Mouse (Mus musculus) lung, adult 2 months (tissue): Measurements from ENCODE around the gene Runx2. TPM values are rescaled to one million over a fixed set of nuclear protein-coding genes. Genes with fewer than 3 reads are reported as not detected.
A peak's percentile ranks its signal among the peaks of the same experiment; 100 is the strongest.

Experiments
- DNase-seq: peaks from one replicate; pipeline ENCODE4 v3.0.0; 2022
- H3K4me1 ChIP-seq: fragments of 200-500 bp; 2 replicates; pipeline ENCODE4 v1.6.1; 2011; ENCODE audit warnings: low read length; ENCODE audit not compliant: control insufficient read depth, insufficient read depth
- H3K4me3 ChIP-seq: fragments of 200-500 bp; replicated peaks from 2 replicates; pipeline ENCODE3; 2011; ENCODE audit warnings: low read depth, mild to moderate bottlenecking, control low read depth, low read length; ENCODE audit errors: extremely low read depth
- CTCF ChIP-seq: fragments of 200-500 bp; IDR thresholded peaks from 2 replicates; pipeline ENCODE4 v1.5.1; 2011; ENCODE audit warnings: mild to moderate bottlenecking, low read length, control low read depth; ENCODE audit not compliant: insufficient read depth
- POLR2A ChIP-seq: fragments of 200-500 bp; IDR thresholded peaks from 2 replicates; pipeline ENCODE4 v1.6.1; 2011; ENCODE audit warnings: low read depth, mild to moderate bottlenecking, control low read depth, low read length, borderline replicate concordance; ENCODE audit errors: extremely low read depth
- WGBS: fragments of 180-500 bp; shearing (Covaris S2); methylation state at CpG from one replicate; pipeline ENCODE4 v1.1.7; 2018; 5-methylcytosine and 5-hydroxymethylcytosine counted together
- polyA plus RNA-seq: library from polyadenylated mRNA; depleted of rRNA; stranded (reverse); fragments of >200 nt; gene quantifications from 2 replicates; pipeline ENCODE4 v1.2.3, GENCODE M21; 2012

Runx2 gene
- polyA plus RNA-seq, 1 experiment, result 6.7 TPM

- no peak for DNase-seq
- TF ChIP-seq POLR2A (no peak), CTCF (no peak)
- 48% methylated on average over 4 of the region's 4 CpGs for WGBS
- Histone ChIP-seq H3K4me1 (no peaks in the 10 kb centered on the region), H3K4me3 (no peak overlapping the region)
These were observed 266.7 kb downstream of the Runx2 start for GRCm38 (mm10) chr17:44547922-44548321.

- no peak for DNase-seq
- Histone ChIP-seq H3K4me1 (no peaks in the 10 kb centered on the region), H3K4me3 (no peak overlapping the region)
- TF ChIP-seq POLR2A (no peak), CTCF (no peak)
- 42% methylated on average over 8 of the region's 8 CpGs for WGBS
These were observed 267.8 kb downstream of the Runx2 start for GRCm38 (mm10) chr17:44546801-44547200.

GRCm38 (mm10) chr17:44545141-44545813, 269.3 kb downstream of the Runx2 start:
- WGBS, result 41% methylated on average over 14 of the region's 14 CpGs
- no peak for DNase-seq
- H3K4me1 ChIP-seq, result no peaks in the 10 kb centered on the region
- H3K4me3 ChIP-seq, result no peak overlapping the region
- TF ChIP-seq POLR2A (no peak), CTCF (no peak)

- WGBS, result 67% methylated on average over 3 of the region's 3 CpGs
- TF ChIP-seq POLR2A (no peak), CTCF (no peak)
- no peak overlapping the region for H3K4me3 ChIP-seq
- no peaks in the 10 kb centered on the region for H3K4me1 ChIP-seq
- no peak for DNase-seq
These were observed 271.9 kb downstream of the Runx2 start for GRCm38 (mm10) chr17:44542706-44543105.

GRCm38 (mm10) chr17:44540699-44541098, 273.9 kb downstream of the Runx2 start:
- WGBS, result 43% methylated on average over 5 of the region's 5 CpGs
- Histone ChIP-seq H3K4me1 (no peaks in the 10 kb centered on the region), H3K4me3 (no peak overlapping the region)
- TF ChIP-seq CTCF (0 out of 2 replicates have a peak, but pooled peaks have one; percentile 18), POLR2A (no peak)
- DNase-seq, result no peak

GRCm38 (mm10) chr17:44538921-44539320, 275.7 kb downstream of the Runx2 start:
- Histone ChIP-seq H3K4me1 (no peaks in the 10 kb centered on the region), H3K4me3 (no peak overlapping the region)
- 61% methylated on average over 11 of the region's 11 CpGs for WGBS
- no peak for DNase-seq
- TF ChIP-seq CTCF (no peak), POLR2A (no peak)

- DNase-seq, result peak; percentile 15
- no peak for TF ChIP-seq CTCF
- no peak for TF ChIP-seq POLR2A
- Histone ChIP-seq H3K4me1 (no peaks in the 10 kb centered on the region), H3K4me3 (no peak overlapping the region)
- 70% methylated on average over 6 of the region's 6 CpGs for WGBS
These were observed 284.6 kb downstream of the Runx2 start for GRCm38 (mm10) chr17:44530000-44530399.

- no peak for DNase-seq
- no peaks in the 10 kb centered on the region for H3K4me1 ChIP-seq
- TF ChIP-seq POLR2A (no peak), CTCF (no peak)
- 39% methylated on average over 4 of the region's 4 CpGs for WGBS
- no peak overlapping the region for H3K4me3 ChIP-seq
These were observed 286.0 kb downstream of the Runx2 start for GRCm38 (mm10) chr17:44528617-44529016.

GRCm38 (mm10) chr17:44524146-44524545, 290.5 kb downstream of the Runx2 start:
- 49% methylated on average over 1 of the region's 1 CpGs for WGBS
- Histone ChIP-seq H3K4me3 (no peak overlapping the region), H3K4me1 (no peaks in the 10 kb centered on the region)
- TF ChIP-seq POLR2A, result no peak
- no peak for TF ChIP-seq CTCF
- no peak for DNase-seq

GRCm38 (mm10) chr17:44522906-44523305, 291.7 kb downstream of the Runx2 start:
- no peak overlapping the region for H3K4me3 ChIP-seq
- no peak for TF ChIP-seq POLR2A
- no peak for TF ChIP-seq CTCF
- no peak for DNase-seq
- 48% methylated on average over 5 of the region's 5 CpGs for WGBS
- no peaks in the 10 kb centered on the region for H3K4me1 ChIP-seq
